ENCODE assay signal across 8 mouse cellular contexts in the genomic region with DNA sequence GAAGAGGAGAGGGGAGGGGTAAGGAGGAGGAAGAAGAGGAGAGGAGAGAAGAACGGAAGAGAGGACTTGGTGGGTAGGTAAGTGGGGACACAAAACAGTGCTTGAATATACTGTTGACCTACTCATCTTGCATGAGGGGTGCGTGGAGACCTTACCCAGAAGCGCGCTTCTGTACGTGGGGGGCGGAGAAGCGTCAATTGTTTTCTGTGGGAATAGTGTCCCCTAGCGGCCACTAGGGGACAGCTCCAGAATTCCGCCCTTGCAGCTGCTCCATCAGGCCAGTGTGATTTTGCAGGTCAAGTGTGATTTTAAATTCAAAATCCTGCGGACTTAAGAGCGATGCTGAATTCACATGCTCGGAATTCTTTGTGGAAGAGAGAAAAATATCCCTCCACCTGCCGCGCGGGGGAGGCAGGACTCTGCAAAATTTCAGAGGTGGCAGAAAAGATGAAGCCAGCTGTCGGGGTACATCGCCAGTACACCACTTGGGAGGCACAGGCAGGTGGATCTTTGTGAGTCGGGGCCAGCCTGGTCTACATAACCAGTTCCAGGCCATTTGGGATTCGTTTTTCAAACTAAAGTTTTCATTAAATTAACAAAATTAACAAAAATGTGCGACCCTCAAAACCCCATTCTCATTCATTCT. TPM values are rescaled to one million over a fixed set of nuclear protein-coding genes. Genes with fewer than 3 reads are reported as not detected.
A peak's percentile ranks its signal among the peaks of the same experiment; 100 is the strongest.
DNase-seq lines count a peak whose midpoint lies in the region; ATAC-seq lines count a peak whose summit lies in the region.

No protein-coding gene starts in this region.

- no peak overlapping the region for H3K9ac ChIP-seq in heart, embryonic 13.5 days
- H3K9ac ChIP-seq in lung, embryonic 16.5 days (ENCODE audit: low read length), result no peak overlapping the region

- no peaks in the 10 kb centered on the region for H3K36me3 ChIP-seq in heart, embryonic 13.5 days
- H3K36me3 ChIP-seq in lung, embryonic 16.5 days (ENCODE audit: control insufficient read depth, insufficient read depth, low read length), result no peaks in the 10 kb centered on the region

- H3K4me2 ChIP-seq in heart, embryonic 13.5 days, result peak overlapping the region; percentile 60
- H3K4me2 ChIP-seq in lung, embryonic 16.5 days (ENCODE audit: low read depth, low read length), result peak overlapping the region; percentile 35; the same call in 1 of the 2 replicates

- H3K4me1 ChIP-seq in heart, embryonic 13.5 days, result no peaks in the 10 kb centered on the region
- H3K4me1 ChIP-seq in lung, embryonic 16.5 days (replicated peaks; ENCODE audit: control insufficient read depth, insufficient read depth, low read length), result no peaks in the 10 kb centered on the region; the same call in 1 of the 2 replicates

- H3K4me3 ChIP-seq in heart, embryonic 13.5 days, result no peak overlapping the region
- H3K4me3 ChIP-seq in lung, embryonic 16.5 days (ENCODE audit: low read length), result no peak overlapping the region

- peaks cover 6% of the 10 kb centered on the region for H3K27me3 ChIP-seq in heart, embryonic 13.5 days (replicated peaks)
- no peaks in the 10 kb centered on the region for H3K27me3 ChIP-seq in lung, embryonic 16.5 days (ENCODE audit: control insufficient read depth, insufficient read depth, low read depth, low read length)

- peak; percentile 74 for DNase-seq in adrenal gland, postnatal 10 days
- no peak for DNase-seq in adrenal gland, adult 8-10 months
- peak; percentile 80 for DNase-seq in R1 (ENCODE audit: low read depth, low spot score)
- DNase-seq in embryo, embryonic 11 days, result peak; percentile 78
- DNase-seq in kidney, postnatal 10 days, result peak; percentile 75
- DNase-seq in retina, adult 2 months (ENCODE audit: low read depth, low spot score), result peak; percentile 23

- WGBS in heart, embryonic 13.5 days, result 14% methylated on average over 20 of the region's 20 CpGs
- WGBS in lung, embryonic 16.5 days, result 13% methylated on average over 20 of the region's 20 CpGs

- H3K9me3 ChIP-seq in heart, embryonic 13.5 days, result no peaks in the 10 kb centered on the region
- H3K9me3 ChIP-seq in lung, embryonic 16.5 days (ENCODE audit: control insufficient read depth, low read length), result no peaks in the 10 kb centered on the region

- no peak overlapping the region for H3K27ac ChIP-seq in heart, embryonic 13.5 days (replicated peaks)
- no peak overlapping the region for H3K27ac ChIP-seq in lung, embryonic 16.5 days (ENCODE audit: low read length)

- ATAC-seq in heart, embryonic 13.5 days (ENCODE audit: extremely low read depth, insufficient number of reproducible peaks, low FRiP score, low TSS enrichment), result no peak
- peak; percentile 61; the same call in 1 of the 2 replicates for ATAC-seq in lung, embryonic 16.5 days (ENCODE audit: low read depth)

RNA-seq across cellular contexts. Expression of a gene that starts 18.6 kb away (rescaled TPM):
- total RNA-seq in adrenal gland, postnatal 10 days (2021), result 10 to 100 TPM; 40.1 to 56.3 TPM
- total RNA-seq in adrenal gland, adult 8-10 months (2022), result 10 to 100 TPM; 34.3 to 80.5 (median 56.4) TPM
- 48.4 and 50.3 TPM in 2 replicates for polyA plus RNA-seq in heart, embryonic 13.5 days (2015; fragmentation: Nextera tagmentation; extraction: Ambion mirVana)
- polyA plus RNA-seq in lung, embryonic 16.5 days (2015; fragmentation: Nextera tagmentation; extraction: Ambion mirVana), result 62.6 and 63.7 TPM in 2 replicates

RNA-seq across cellular contexts. Expression of a gene that starts 35.7 kb away (rescaled TPM):
- total RNA-seq in adrenal gland, postnatal 10 days (2021), result 10 to 100 TPM in 1 of 2 experiments, 1 to 10 TPM in 1; 7.6 to 17.9 TPM
- 10 to 100 TPM in 2 of 4 experiments, 1 to 10 TPM in 2; 1.5 to 12.0 (median 7.7) TPM for total RNA-seq in adrenal gland, adult 8-10 months (2022)
- polyA plus RNA-seq in heart, embryonic 13.5 days (2015; fragmentation: Nextera tagmentation; extraction: Ambion mirVana), result 1.6 and 2.3 TPM in 2 replicates
- polyA plus RNA-seq in lung, embryonic 16.5 days (2015; fragmentation: Nextera tagmentation; extraction: Ambion mirVana), result 2.7 and 3.6 TPM in 2 replicates

RNA-seq across cellular contexts. Expression of a gene that starts 47.0 kb away (rescaled TPM):
- total RNA-seq in adrenal gland, postnatal 10 days (2021), result 10 to 100 TPM; 37.2 to 45.4 TPM
- 10 to 100 TPM; 43.1 to 64.6 (median 48.1) TPM for total RNA-seq in adrenal gland, adult 8-10 months (2022)
- 8.5 and 9.2 TPM in 2 replicates for polyA plus RNA-seq in heart, embryonic 13.5 days (2015; fragmentation: Nextera tagmentation; extraction: Ambion mirVana)
- 20.9 and 23.5 TPM in 2 replicates for polyA plus RNA-seq in lung, embryonic 16.5 days (2015; fragmentation: Nextera tagmentation; extraction: Ambion mirVana)

RNA-seq across cellular contexts. Expression of a gene that starts 56.3 kb away (rescaled TPM):
- total RNA-seq in adrenal gland, postnatal 10 days (2021), result 1 to 10 TPM; 5.6 to 8.8 TPM
- total RNA-seq in adrenal gland, adult 8-10 months (2022), result 10 to 100 TPM in 3 of 4 experiments, 1 to 10 TPM in 1; 8.6 to 27.3 (median 17.7) TPM
- polyA plus RNA-seq in heart, embryonic 13.5 days (2015; fragmentation: Nextera tagmentation; extraction: Ambion mirVana), result 2.6 and 3.2 TPM in 2 replicates
- polyA plus RNA-seq in lung, embryonic 16.5 days (2015; fragmentation: Nextera tagmentation; extraction: Ambion mirVana), result 5.9 and 6.4 TPM in 2 replicates

RNA-seq across cellular contexts. Expression of a gene that starts 56.4 kb away (rescaled TPM):
- total RNA-seq in adrenal gland, postnatal 10 days (2021), result 100 to 1,000 TPM; 182 to 187 TPM
- 100 to 1,000 TPM; 375 to 588 (median 495) TPM for total RNA-seq in adrenal gland, adult 8-10 months (2022)
- polyA plus RNA-seq in heart, embryonic 13.5 days (2015; fragmentation: Nextera tagmentation; extraction: Ambion mirVana), result 41.5 and 47.8 TPM in 2 replicates
- polyA plus RNA-seq in lung, embryonic 16.5 days (2015; fragmentation: Nextera tagmentation; extraction: Ambion mirVana), result 58.8 and 65.3 TPM in 2 replicates
